Mouse (Mus musculus): ENCODE measurements around the gene Pou5f2.

GRCm38 (mm10) chr13:78024683-78025294 is at the start of gene Pou5f2:
- TF ChIP-seq CTCF (IDR thresholded peaks at IDR 0.05; ENCODE audit: extremely low read depth, insufficient read depth, low read length), result no peak
- no peak for TF ChIP-seq POLR2A (IDR thresholded peaks at IDR 0.05; ENCODE audit: extremely low read depth, insufficient read depth, low read length)
